Mouse (Mus musculus) CH12.LX (cell line): ENCODE data around the gene Schip1.

ENCODE experiments used
- CHD2 ChIP-seq: IDR thresholded peaks from 2 replicates; pipeline ENCODE4 v1.6.1; 2011; ENCODE audit warnings: low read length, improper control_type of control experiment
- CTCF ChIP-seq, 2 experiments: IDR thresholded peaks in 1 of 2; conservative IDR thresholded peaks in 1 of 2; 2 replicates each; pipeline ENCODE4 v1.5.1; 2011 to 2012; ENCODE audit warnings: low read depth in 2 of 2, low read length in 2 of 2, improper control_type of control experiment in 1 of 2, inconsistent platforms in 1 of 2, mild to moderate bottlenecking in 1 of 2, moderate library complexity in 1 of 2
- ELF1 ChIP-seq: IDR thresholded peaks from 2 replicates; pipeline ENCODE4 v1.6.1; 2014; ENCODE audit warnings: low read depth, mild to moderate bottlenecking, inconsistent platforms, low read length, improper control_type of control experiment
- EP300 ChIP-seq: IDR thresholded peaks from 2 replicates; pipeline ENCODE4 v1.6.1; 2011; ENCODE audit warnings: low read length, improper control_type of control experiment
- MXI1 ChIP-seq: IDR thresholded peaks from 2 replicates; pipeline ENCODE4 v1.6.1; 2011; ENCODE audit warnings: mild to moderate bottlenecking, low read depth, low read length, improper control_type of control experiment
- NRF1 ChIP-seq: IDR thresholded peaks from 2 replicates; pipeline ENCODE4 v1.6.1; 2014; ENCODE audit warnings: low read depth, mild to moderate bottlenecking, inconsistent platforms, low read length, improper control_type of control experiment, moderate library complexity
- POLR2A ChIP-seq: IDR thresholded peaks from 2 replicates; pipeline ENCODE4 v1.6.1; 2011; ENCODE audit warnings: low read depth, mild to moderate bottlenecking, improper control_type of control experiment, low read length
- TCF12 ChIP-seq: IDR thresholded peaks from 2 replicates; pipeline ENCODE4 v1.6.1; 2014; ENCODE audit warnings: low read depth, mild to moderate bottlenecking, inconsistent platforms, low read length, improper control_type of control experiment

DNA sequence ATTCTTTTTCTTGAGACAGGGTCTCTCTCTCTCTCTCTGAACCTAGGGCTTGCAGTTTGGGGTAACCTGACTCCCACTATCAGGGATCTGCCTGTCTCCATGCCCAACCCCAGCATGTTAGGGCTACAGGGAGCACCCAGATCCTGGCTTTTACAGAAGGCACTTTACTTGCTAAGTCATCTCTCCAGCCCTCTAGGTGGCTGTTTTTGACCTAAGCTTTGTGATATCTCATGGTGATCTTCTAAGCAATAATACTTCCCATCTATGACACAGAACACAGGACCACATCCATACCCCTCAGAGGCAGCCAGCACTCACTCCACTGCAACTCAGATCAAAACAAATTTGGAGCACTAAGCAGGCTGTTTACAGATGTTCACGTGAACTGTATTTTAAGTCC, 427.5 kb downstream of the Schip1 start:
- TF ChIP-seq MXI1 = no peak
- TF ChIP-seq ELF1 = no peak
- TF ChIP-seq CTCF (conservative IDR thresholded peaks at IDR 0.05 in 1 of 2, IDR thresholded peaks at IDR 0.05 in 1 of 2; ENCODE audit: low read depth in 2 of 2, low read length in 2 of 2) = no peak
- no peak for TF ChIP-seq NRF1
- TF ChIP-seq TCF12 = no peak
- TF ChIP-seq CHD2 = no peak
- TF ChIP-seq POLR2A = no peak
- TF ChIP-seq EP300 = no peak
